Mouse (Mus musculus): Measurements from ENCODE around the gene Cep295nl.

GRCm38 (mm10) chr11:118348419-118348818 lies 6.1 kb upstream of the Cep295nl start:
- TF ChIP-seq POLR2A (IDR thresholded peaks at IDR 0.05; ENCODE audit: insufficient read length, low read depth) (no peak), USF1 (IDR thresholded peaks at IDR 0.05; ENCODE audit: low read depth) (no peak), MAX (IDR thresholded peaks at IDR 0.05; ENCODE audit: low read depth) (no peak), TCF3 (IDR thresholded peaks at IDR 0.05; ENCODE audit: insufficient read length, low read depth) (no peak), E2F4 (IDR thresholded peaks at IDR 0.05; ENCODE audit: insufficient read depth) (no peak), MYOD1 (IDR thresholded peaks at IDR 0.05; ENCODE audit: control insufficient read depth in 1 of 3, insufficient read length in 2 of 3, low read depth in 2 of 3) (no peak), POLR2AphosphoS2 (IDR thresholded peaks at IDR 0.05; ENCODE audit: insufficient read length, low read depth) (no peak), TCF12 (IDR thresholded peaks at IDR 0.05; ENCODE audit: insufficient read depth, poor library complexity, severe bottlenecking) (no peak), SRF (IDR thresholded peaks at IDR 0.05; ENCODE audit: control insufficient read depth, insufficient read length, low read depth) (no peak), CEBPB (IDR thresholded peaks at IDR 0.05; ENCODE audit: insufficient read depth, poor library complexity, severe bottlenecking) (no peak), MYOG (IDR thresholded peaks at IDR 0.05; ENCODE audit: control insufficient read depth in 1 of 3, insufficient read depth in 1 of 3, insufficient read length in 2 of 3, low read depth in 2 of 3) (no peak)

Measured in myocyte (in vitro differentiated cells).